Mouse (Mus musculus): ENCODE measurements around the gene Slit3. TPM values are rescaled to one million over a fixed set of nuclear protein-coding genes. Genes with fewer than 3 reads are reported as not detected.

Gene Slit3
- total and polyA plus RNA-seq, 3 experiments, result 0.55 to 4.8 (median 2.8) TPM

DNA sequence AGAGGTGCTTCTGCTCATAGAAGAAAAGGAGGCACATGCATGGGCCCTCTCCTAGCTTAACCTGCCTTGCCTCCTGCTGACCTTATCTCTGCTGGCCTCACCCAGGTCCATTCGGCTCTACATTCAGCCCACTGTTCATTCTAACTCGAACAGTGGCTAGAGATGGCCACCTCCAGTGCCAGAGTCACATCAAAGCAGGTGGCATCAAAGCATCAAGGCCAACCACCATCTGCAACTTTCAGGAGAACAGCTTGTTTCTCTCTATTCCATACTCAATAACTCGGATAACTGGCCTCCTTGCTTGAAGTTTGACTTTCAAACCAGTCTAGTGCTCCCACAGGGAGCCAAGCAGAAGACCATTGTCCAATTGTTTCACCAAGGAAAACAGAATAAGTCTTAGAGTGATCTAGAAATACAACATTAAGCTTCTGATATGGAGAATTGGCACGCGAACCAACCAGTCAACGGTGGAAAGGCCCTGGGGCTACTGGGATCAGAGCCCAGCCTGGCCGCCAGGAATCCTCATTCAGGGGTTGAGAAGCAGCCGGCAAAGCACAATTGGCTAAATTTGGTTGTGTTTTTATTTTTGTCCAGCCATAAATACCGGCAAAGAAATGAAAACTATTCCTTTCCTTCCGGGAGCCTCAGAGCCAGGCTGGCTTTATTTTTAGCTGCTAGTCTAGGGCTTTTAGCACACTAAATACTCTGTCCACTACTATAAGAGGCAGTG, 110.5 kb downstream of the Slit3 start:
- H3K9ac ChIP-seq (ENCODE audit: insufficient read depth, low read depth), result no peak overlapping the region
- no peak for DNase-seq (ENCODE audit: extremely low read depth)
- no peaks in the 10 kb centered on the region for H3K27me3 ChIP-seq (replicated peaks)
- no peaks in the 10 kb centered on the region for H3K79me2 ChIP-seq (replicated peaks; ENCODE audit: control insufficient read depth, extremely low read depth, insufficient read depth, poor library complexity, severe bottlenecking)
- no peak overlapping the region for H3K27ac ChIP-seq (ENCODE audit: insufficient read depth, low read depth)
- dilution Hi-C loops (cut with MboI; ENCODE audit: extremely low pct_ligation_motif_present, extremely low pct_unique_long_range_greater_than_20kb, low sequenced_read_pairs) (no loop called here), in situ Hi-C loops (cut with MboI; ENCODE audit: low pct_ligation_motif_present, low pct_unique_long_range_greater_than_20kb, low sequenced_read_pairs) (no loop called here)
- H3K4me2 ChIP-seq (ENCODE audit: insufficient read depth, low read depth, poor library complexity, severe bottlenecking), result no peak overlapping the region
- no peaks in the 10 kb centered on the region for H3K4me1 ChIP-seq (ENCODE audit: control insufficient read depth in 1 of 2, insufficient read depth in 2 of 2)
- no peak for TF ChIP-seq MAZ (IDR thresholded peaks at IDR 0.05; ENCODE audit: low read depth, low read length)
- TF ChIP-seq ETS1 (conservative IDR thresholded peaks at IDR 0.05; ENCODE audit: low read depth, low read length), result no peak
- TF ChIP-seq POLR2A (IDR thresholded peaks at IDR 0.05; ENCODE audit: low read depth, low read length), result no peak
- TF ChIP-seq ZKSCAN1 (IDR thresholded peaks at IDR 0.05; ENCODE audit: borderline replicate concordance, low read depth, low read length), result no peak
- no peak for TF ChIP-seq NRF1 (IDR thresholded peaks at IDR 0.05; ENCODE audit: low read depth, low read length)
- no peak for TF ChIP-seq JUN (IDR thresholded peaks at IDR 0.05; ENCODE audit: insufficient read depth, low read depth, low read length)
- TF ChIP-seq USF1 (IDR thresholded peaks at IDR 0.05; ENCODE audit: low read depth, low read length), result no peak
- no peak for TF ChIP-seq MAFK (IDR thresholded peaks at IDR 0.05; ENCODE audit: insufficient replicate concordance, low read length)
- no peak for TF ChIP-seq UBTF (IDR thresholded peaks at IDR 0.05; ENCODE audit: low read depth, low read length)
- TF ChIP-seq PAX5 (IDR thresholded peaks at IDR 0.05; ENCODE audit: low read length), result no peak
- TF ChIP-seq SMC3 (IDR thresholded peaks at IDR 0.05; ENCODE audit: low read depth, low read length), result no peak
- no peak for TF ChIP-seq BHLHE40 (IDR thresholded peaks at IDR 0.05; ENCODE audit: low read depth, low read length)
- TF ChIP-seq JUND (conservative IDR thresholded peaks at IDR 0.05; ENCODE audit: low read depth, low read length), result no peak
- TF ChIP-seq MXI1 (IDR thresholded peaks at IDR 0.05; ENCODE audit: low read depth, low read length), result no peak
- no peak for TF ChIP-seq CTCF (conservative IDR thresholded peaks at IDR 0.05 in 1 of 2, IDR thresholded peaks at IDR 0.05 in 1 of 2; ENCODE audit: low read depth in 2 of 2, low read length in 2 of 2)
- TF ChIP-seq EP300 (IDR thresholded peaks at IDR 0.05; ENCODE audit: low read length), result no peak
- H3K4me3 ChIP-seq (replicated peaks in 1 of 3; ENCODE audit: low read depth in 2 of 3, low read length in 2 of 3, poor library complexity in 1 of 3), result no peak overlapping the region
- H3K36me3 ChIP-seq (replicated peaks in 1 of 2; ENCODE audit: control insufficient read depth in 1 of 2, insufficient read depth in 1 of 2, low read length in 1 of 2), result no peaks in the 10 kb centered on the region
- no peaks in the 10 kb centered on the region for H3K9me3 ChIP-seq (replicated peaks; ENCODE audit: low read length)

DNA sequence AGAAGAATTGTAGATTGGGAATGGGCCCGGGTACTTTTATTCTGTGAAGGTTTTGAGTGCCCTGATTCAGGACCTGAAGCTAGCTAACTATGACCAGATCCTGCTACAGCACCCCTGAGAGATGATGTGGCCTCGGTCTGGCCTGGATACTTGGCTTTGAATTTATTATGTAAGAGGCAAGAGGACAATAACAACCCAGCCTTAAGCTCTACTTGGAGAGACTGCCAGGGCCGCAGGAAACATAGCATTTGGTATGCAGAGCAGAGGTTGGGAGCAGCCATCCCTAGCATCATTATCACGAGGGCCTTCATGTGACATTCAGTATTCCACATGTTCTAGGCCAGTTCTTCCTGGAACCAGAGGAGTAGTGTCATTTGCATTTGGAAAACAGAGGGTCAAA, 111.3 kb downstream of the Slit3 start:
- TF ChIP-seq RCOR1 (conservative IDR thresholded peaks at IDR 0.05; ENCODE audit: low read depth, low read length) (no peak), TBP (conservative IDR thresholded peaks at IDR 0.05; ENCODE audit: low read depth, low read length) (no peak), POLR2AphosphoS2 (IDR thresholded peaks at IDR 0.05; ENCODE audit: low read depth, low read length) (no peak), CTCF (conservative IDR thresholded peaks at IDR 0.05 in 1 of 2, IDR thresholded peaks at IDR 0.05 in 1 of 2; ENCODE audit: low read depth in 2 of 2, low read length in 2 of 2) (no peak), RAD21 (IDR thresholded peaks at IDR 0.05; ENCODE audit: low read depth, low read length) (no peak), ZC3H11A (IDR thresholded peaks at IDR 0.05; ENCODE audit: low read depth, low read length) (no peak), MAFK (IDR thresholded peaks at IDR 0.05; ENCODE audit: insufficient replicate concordance, low read length) (no peak), PAX5 (IDR thresholded peaks at IDR 0.05; ENCODE audit: low read length) (no peak), HCFC1 (IDR thresholded peaks at IDR 0.05; ENCODE audit: low read depth, low read length) (no peak), E2F4 (IDR thresholded peaks at IDR 0.05; ENCODE audit: insufficient replicate concordance, low read depth, low read length) (no peak), KAT2A (IDR thresholded peaks at IDR 0.05; ENCODE audit: insufficient replicate concordance, low read length) (no peak), ETS1 (conservative IDR thresholded peaks at IDR 0.05; ENCODE audit: low read depth, low read length) (no peak), MEF2A (IDR thresholded peaks at IDR 0.05; ENCODE audit: borderline replicate concordance, low read depth, low read length) (no peak), ZMIZ1 (IDR thresholded peaks at IDR 0.05; ENCODE audit: low read depth, low read length) (no peak), GABPA (IDR thresholded peaks at IDR 0.05; ENCODE audit: insufficient replicate concordance, low read depth, low read length) (no peak), JUND (conservative IDR thresholded peaks at IDR 0.05; ENCODE audit: low read depth, low read length) (no peak), CHD2 (IDR thresholded peaks at IDR 0.05; ENCODE audit: low read length) (no peak), BHLHE40 (IDR thresholded peaks at IDR 0.05; ENCODE audit: low read depth, low read length) (no peak), ZKSCAN1 (IDR thresholded peaks at IDR 0.05; ENCODE audit: borderline replicate concordance, low read depth, low read length) (no peak), TCF12 (IDR thresholded peaks at IDR 0.05; ENCODE audit: low read depth, low read length) (no peak)
- in situ Hi-C loops (cut with MboI; ENCODE audit: low pct_ligation_motif_present, low pct_unique_long_range_greater_than_20kb, low sequenced_read_pairs) (no loop called here), dilution Hi-C loops (cut with MboI; ENCODE audit: extremely low pct_ligation_motif_present, extremely low pct_unique_long_range_greater_than_20kb, low sequenced_read_pairs) (no loop called here)
- H3K4me1 ChIP-seq (ENCODE audit: control insufficient read depth in 1 of 2, insufficient read depth in 2 of 2), result no peaks in the 10 kb centered on the region
- H3K9me3 ChIP-seq (replicated peaks; ENCODE audit: low read length), result no peaks in the 10 kb centered on the region
- H3K4me3 ChIP-seq (replicated peaks in 1 of 3; ENCODE audit: low read depth in 2 of 3, low read length in 2 of 3, poor library complexity in 1 of 3), result no peak overlapping the region
- H3K9ac ChIP-seq (ENCODE audit: insufficient read depth, low read depth), result no peak overlapping the region
- no peak for DNase-seq (ENCODE audit: extremely low read depth)
- H3K27ac ChIP-seq (ENCODE audit: insufficient read depth, low read depth), result no peak overlapping the region
- H3K36me3 ChIP-seq (replicated peaks in 1 of 2; ENCODE audit: control insufficient read depth in 1 of 2, insufficient read depth in 1 of 2, low read length in 1 of 2), result no peaks in the 10 kb centered on the region
- no peaks in the 10 kb centered on the region for H3K79me2 ChIP-seq (replicated peaks; ENCODE audit: control insufficient read depth, extremely low read depth, insufficient read depth, poor library complexity, severe bottlenecking)
- no peak overlapping the region for H3K4me2 ChIP-seq (ENCODE audit: insufficient read depth, low read depth, poor library complexity, severe bottlenecking)
- H3K27me3 ChIP-seq (replicated peaks), result no peaks in the 10 kb centered on the region
